Mouse (Mus musculus): Measurements from ENCODE around the gene Gm14137.

The Gm14137 gene

DNA sequence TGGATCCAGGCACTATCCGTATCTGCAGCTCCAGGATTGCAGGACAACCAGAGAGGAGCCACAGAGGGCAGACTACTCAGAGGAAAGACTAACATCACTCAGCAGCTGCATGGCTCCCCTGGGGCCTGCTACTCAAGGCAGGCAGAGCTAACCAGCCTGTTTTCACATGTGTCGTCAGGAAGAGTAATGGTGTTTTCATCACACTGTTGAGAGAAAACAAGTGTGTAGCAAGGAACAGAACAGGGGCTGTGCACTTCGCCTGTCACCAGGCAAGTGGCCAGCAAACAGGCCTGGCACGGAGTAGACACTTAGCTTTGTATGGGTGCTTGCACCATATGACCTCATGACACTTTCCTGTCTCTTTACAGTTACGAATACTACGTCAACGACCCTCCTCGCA lies 2.7 kb upstream of the Gm14137 start:
- intact Hi-C loops (cut with DNase I): no loop called here

DNA sequence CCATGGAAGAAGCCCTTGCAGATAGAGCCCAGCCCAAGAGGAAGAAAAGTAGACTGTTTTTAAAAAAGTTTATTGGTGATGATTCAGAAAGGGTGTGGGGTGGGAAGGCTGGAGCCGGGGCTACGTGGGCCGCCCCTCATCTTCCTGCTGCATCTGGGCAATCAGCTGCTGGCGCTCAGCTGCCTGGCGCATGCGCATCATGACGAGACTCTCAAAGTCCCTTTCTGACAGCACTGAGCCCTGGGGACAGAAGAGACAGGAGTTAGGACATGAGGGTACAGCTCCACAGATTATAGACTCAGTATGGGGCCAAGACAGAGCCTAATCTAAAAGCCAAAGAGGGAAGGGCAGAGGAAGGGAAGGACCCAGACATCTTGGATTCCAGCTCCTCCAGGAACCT lies 1.9 kb upstream of the Gm14137 start:
- intact Hi-C loops (cut with DNase I): no loop called here

DNA sequence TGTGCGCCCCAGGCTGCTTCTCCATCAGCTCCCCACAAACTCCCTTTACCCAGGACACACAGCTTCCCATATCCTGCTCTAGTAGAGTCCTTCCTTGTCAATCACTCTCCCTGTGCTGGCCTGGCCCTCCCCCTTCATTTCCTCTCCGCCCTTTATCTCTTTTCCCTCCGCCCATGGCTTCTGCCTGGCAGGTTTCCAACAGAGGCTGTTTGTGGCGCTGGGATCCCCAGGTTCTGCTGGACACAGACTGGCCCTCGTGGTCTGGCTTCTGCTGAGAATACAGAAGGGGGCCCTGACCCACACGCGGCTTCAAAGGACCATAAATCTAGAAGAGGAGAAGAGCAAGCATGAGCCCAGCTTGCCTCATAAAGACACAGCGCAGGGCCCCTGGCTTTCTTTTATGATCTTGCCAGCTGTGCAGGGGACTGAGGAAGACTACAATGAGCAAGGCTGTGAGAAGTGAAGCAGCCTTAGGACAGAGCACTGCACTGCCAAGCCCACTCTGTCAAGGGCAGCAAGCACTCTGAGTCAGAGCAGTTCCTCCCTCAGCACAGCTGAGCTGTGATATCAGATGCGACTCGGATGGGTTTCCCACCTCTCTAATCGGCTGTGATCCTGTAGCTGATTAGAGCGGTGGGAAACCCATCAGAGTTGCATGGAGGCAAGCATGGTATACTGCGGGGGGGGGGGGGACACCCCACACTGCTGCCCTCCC lies 1.3 kb upstream of the Gm14137 start:
- intact Hi-C loops (cut with DNase I): no loop called here

GRCm38 (mm10) chr2:119174866-119175265 lies 557 bp downstream of the Gm14137 start:
- intact Hi-C loops (cut with DNase I): no loop called here

DNA sequence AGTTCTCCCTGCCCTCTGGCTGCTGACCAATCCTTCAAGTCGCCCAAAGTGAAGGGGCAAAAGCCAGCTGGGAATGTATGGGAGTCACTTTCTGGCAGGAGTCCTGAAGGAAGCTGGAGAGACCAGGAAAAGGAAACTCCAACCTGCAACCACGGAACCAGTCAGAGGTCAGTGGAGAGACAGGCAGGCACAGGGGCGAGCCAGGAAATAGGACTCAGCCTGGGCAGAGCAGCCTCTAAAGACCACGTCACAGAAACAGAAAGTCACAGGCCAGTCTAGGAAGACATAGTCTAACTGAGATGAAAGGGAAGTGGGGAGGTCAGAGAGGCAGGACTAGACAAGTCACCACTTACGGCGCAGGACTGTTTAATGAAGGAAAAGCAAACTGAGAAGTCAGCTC lies 1.3 kb downstream of the Gm14137 start:
- intact Hi-C loops (cut with DNase I): no loop called here

DNA sequence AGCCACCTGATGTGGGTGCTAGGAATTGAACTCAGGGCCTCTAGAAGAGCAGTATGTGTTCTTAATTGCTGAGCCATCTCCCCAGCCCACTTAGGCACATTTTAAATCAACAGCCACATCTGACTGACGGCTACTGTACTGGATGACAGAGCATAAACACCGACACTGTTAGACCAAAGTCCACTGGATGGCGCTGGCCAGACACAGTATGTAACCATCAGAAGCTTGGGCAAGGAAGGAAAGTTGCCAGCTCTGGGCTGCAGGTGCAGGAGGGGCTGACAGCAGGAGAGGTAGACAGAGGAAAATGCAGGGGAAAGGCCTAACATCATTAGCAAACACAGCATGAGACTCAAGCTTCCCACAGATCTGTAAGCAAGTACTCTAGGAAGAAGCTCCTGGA lies 2.5 kb downstream of the Gm14137 start:
- intact Hi-C loops (cut with DNase I): no loop called here

DNA sequence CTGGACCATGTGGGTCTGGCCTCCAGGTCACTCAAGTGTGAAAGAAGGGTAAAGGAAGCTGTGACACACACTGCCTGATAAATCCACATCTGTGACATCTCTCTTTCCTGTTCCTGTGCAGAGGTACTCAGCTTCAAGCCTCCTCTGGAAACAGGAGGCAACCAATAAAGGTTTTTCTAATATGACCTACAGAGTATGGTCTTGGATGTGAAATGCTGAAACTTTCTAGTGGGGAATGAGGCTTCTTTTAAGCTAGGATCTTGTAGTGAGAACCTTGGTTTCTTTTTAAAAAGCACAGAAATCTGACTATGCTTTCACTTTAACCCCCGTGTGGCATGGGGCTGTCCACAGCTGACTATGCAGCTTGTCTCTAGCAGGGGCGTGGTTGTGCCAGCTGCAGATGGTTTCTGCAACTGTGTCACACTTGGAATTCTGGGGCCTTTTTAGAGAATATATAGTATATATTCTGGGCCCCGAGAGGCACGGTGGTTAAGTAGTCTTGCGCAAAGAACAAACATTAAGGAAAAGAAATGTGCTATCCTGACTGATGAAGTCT lies 3.2 kb downstream of the Gm14137 start:
- intact Hi-C loops (cut with DNase I): no loop called here

DNA sequence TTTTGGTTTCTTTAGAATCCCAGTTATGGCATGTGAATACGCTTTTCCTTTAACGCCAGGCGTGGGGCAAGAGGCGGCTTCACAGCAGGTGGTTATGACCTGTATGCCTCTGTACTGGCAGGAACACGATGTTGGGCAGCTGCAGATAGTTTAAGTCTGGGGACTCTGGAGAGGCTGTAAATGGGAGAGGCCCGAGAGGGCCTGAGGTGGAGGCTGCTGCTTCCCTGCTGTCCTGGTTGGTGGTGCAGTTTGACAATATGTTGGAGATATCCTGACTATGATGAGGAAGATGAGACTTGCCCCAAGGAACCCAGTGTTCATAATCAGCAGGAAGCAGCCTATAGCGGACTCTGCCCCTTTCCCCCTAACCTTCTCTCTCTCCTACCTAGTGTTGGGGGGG lies 8.6 kb downstream of the Gm14137 start:
- intact Hi-C loops (cut with DNase I): loop anchor here (10.0 kb wide), 1 partner anchor 68 kb away; the partner anchor contains the start of gene Rad51

DNA sequence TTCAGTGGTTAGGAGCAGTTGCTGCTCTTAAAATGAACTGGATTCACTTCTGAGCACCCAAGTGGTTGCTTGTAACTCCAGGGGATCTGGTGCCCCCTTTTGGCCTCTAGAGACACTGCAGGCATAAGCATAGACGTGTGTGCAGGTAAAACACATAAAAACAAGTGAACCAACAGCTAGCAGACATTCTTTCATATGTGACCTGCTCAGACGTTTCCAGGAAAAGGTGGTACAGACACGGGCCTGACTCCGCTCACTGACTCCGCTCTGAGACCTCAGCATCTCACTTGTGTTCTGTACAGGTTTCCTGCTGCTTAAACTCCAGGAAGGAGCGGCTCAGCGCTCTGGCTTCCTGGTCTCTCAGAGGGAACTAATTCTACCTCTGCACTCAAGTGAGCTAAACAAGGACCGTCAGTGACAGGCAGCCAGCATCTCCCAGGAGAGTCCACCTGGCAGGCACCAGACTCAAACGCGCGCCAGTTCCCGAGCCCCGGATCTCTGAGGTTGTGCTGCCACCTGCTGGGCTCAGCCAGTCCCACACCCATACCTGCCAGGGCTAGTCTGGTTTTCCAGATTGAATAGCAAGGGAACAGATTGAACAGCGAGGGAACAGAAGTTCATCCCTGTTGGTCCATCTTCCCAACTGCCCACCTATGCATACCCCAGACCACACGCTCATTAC lies 14.9 kb downstream of the Gm14137 start:
- intact Hi-C loops (cut with DNase I): loop anchor here (2.0 to 10.0 kb wide), 3 partner anchors 47 to 148 kb away; partner anchors contain the start of gene Rad51

- intact Hi-C loops (cut with DNase I): no loop called here
These were observed 16.7 kb downstream of the Gm14137 start for GRCm38 (mm10) chr2:119190969-119191368.

DNA sequence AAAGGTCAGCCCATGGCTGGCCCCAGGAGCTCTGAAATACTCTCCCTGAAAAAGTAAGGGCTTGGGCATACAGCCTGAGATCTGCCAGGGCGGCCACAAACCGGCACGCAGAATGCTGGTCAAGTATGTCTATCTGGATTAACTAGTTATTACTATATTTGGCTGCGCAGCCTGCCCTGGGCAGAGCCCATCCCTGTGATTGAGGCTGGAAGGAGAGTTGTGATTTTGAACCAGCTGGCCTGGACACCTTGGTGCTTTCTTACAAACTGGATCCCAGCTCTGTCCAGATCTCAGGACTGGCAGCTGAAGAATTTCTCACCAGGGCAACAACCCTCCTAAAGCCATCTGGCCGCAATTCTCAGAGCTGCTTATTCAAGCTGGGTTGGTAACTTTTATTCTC lies 19.8 kb downstream of the Gm14137 start:
- intact Hi-C loops (cut with DNase I): no loop called here

DNA sequence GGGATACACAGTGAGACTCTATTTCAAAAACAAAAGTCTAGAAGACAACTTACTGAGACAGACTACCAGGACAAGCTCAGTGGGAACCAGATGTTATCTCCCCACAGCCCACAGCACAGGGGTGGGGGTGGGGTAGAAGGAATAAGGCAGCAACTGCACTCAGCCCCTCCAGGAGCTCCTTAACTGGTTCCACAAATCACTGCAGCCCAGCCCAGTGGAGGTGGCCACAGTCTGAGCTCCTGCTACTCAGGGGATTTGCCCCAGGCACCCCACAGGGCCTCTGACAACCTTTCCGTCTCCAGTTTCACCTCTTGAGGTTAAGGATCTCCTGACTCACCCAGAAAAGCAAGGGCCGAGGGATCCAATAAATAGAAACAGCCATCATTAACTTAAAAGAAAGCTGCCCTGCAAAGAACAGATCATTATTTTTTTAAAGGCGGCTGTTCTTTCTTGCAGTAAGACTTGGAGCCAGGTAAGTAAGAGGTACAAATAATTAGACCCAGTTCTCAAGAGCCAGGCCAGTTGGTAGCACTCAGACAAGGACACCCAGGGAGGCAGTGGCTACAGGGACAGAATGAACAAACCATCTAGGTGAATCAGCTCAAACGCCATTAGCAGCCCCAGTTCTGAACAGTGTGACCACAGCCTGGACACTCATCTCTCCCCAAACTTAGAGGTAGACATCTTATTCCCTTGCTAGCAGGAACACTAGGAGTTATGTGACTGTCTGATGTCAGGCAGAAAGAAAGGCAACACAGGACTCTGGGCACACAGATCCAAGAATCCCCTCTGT lies 22.2 kb downstream of the Gm14137 start:
- intact Hi-C loops (cut with DNase I): no loop called here

DNA sequence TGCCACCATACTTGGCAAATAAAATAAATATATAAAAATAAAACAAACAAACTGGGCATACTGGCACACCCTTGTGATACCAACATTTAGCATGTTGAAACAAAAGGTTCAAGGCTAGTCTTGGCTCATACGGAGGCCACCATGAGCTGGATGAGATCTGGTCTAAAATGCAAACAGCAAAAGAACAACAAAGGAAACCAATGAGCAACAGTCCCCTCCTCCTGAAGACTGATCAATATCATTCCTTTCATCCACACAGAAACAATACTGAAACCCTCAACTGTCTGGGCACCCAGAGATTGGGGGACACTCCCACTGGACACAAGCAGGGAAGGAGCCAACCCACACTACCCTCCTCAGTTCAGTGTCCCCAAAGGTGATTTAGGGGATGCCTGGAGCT lies 23.2 kb downstream of the Gm14137 start:
- intact Hi-C loops (cut with DNase I): no loop called here

DNA sequence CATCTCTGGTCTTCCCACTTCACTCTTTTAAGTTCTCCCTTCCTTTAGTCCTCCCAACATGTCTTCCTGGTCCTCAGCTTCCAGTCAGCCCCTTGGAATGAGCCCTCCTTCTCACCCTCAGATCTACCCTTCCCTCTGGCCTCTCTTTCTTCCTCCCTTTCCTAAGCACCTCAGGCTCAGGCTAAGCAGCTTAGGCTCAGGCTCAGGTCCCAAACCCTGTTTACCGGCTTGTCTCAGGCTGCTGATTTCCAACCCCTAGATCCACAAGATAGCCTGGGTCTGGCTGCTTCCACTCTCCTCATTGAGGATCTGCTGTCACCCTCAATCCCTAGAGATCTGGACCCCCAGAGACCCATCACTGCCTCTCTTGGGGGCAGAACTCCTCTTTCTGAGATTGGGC lies 23.7 kb downstream of the Gm14137 start:
- intact Hi-C loops (cut with DNase I): no loop called here

DNA sequence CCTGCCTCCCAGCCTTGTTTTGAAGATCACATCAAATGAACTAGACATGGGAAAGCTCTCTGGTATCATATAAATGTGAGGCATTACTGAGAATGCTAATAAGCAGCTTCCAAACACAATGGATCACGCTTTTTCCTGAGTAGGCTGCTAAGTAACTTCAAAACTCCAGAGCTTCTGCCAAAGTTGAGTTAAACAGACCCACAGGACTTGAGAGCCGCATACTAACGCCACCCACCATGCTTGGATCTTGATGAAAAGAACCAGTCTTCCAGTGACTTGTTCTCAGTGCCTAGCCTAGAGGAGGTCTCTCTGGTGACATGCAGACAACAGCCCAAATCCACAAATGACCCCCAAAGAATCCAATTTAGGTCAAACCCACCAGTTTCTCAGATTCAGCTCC lies 24.6 kb downstream of the Gm14137 start:
- intact Hi-C loops (cut with DNase I): no loop called here

DNA sequence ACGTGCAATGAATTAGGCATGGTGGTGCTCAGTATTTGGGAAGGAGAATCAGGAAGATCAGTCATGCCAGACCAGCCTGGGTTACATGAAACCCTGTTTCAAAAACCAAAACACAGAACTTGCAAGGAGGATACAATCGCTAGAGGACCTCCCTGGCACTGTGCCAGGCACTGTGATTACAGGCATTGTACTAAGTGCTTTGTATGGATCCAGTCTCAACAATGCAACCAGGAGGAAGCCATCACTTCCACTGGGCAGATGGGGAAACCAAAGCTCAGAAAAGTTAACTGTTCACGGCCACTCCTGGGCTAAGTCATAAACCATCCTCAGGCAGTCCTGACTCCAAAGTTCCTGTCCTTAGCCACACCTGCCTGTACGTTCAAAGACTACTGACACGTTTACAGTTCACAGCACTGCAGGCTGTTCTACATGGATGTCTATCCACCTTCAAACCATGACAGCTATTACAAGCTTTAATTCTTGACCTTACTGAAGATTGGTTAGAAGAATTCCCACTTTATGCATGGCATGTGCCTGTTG lies 28.7 kb downstream of the Gm14137 start:
- intact Hi-C loops (cut with DNase I): no loop called here

- intact Hi-C loops (cut with DNase I): no loop called here
These were observed 29.7 kb downstream of the Gm14137 start for GRCm38 (mm10) chr2:119203871-119204460.

- intact Hi-C loops (cut with DNase I): no loop called here
These were observed 33.6 kb downstream of the Gm14137 start for GRCm38 (mm10) chr2:119207961-119208343.

DNA sequence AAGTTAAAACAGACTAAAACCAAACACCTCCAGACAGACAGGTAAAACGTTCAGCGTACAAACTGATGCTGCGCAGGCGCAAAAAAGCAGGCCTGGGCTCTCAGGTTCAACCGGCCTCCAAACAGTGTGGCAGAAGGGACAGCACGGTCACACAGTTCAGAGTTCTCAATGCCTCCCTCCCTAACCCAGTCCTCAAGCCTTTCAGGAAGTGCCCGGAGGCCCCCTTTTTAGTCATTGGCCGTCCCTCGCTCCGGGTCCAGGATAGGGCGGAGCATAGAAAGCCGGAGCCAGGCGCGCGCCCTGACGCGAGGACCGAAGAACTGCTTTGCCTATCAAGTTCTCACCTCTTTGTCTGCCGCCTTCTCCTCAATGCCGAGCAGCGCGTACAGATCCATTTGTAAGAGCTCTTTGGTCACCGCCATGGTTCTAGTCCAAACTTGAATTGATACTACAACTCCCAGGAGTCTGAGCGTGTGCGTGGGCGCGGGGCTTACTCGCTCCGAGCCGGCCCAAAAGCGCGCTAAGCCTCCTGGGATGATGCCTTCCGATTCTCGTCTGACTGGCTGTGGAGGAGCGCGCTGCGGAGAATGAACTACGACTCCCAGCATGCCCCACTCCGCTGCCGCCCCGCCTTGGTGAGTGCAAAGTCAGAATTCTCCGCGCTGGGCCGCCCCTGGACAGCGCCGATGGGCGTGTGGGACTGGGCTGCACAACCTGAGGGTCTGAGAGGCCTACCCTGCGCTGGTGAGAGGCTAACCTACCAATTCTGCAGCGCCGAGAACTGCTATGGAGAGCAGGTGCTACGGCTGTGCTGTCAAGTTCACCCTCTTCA lies 34.3 kb downstream of the Gm14137 start, which contains the start of the genes Zfyve19 and Dnajc17:
TSS of gene Zfyve19 (plus strand) at position 274 of the 832 bp plus-strand sequence.
TSS of gene Dnajc17 (minus strand) at position 452 of the 832 bp plus-strand sequence.
- intact Hi-C loops (cut with DNase I): no loop called here

GRCm38 (mm10) chr2:119209176-119209507 lies 34.8 kb downstream of the Gm14137 start:
- intact Hi-C loops (cut with DNase I): no loop called here

Data from adrenal gland (tissue).